Mouse (Mus musculus): ENCODE results near the gene Entpd5.
A peak's percentile ranks its signal among the peaks of the same experiment; 100 is the strongest.

DNA sequence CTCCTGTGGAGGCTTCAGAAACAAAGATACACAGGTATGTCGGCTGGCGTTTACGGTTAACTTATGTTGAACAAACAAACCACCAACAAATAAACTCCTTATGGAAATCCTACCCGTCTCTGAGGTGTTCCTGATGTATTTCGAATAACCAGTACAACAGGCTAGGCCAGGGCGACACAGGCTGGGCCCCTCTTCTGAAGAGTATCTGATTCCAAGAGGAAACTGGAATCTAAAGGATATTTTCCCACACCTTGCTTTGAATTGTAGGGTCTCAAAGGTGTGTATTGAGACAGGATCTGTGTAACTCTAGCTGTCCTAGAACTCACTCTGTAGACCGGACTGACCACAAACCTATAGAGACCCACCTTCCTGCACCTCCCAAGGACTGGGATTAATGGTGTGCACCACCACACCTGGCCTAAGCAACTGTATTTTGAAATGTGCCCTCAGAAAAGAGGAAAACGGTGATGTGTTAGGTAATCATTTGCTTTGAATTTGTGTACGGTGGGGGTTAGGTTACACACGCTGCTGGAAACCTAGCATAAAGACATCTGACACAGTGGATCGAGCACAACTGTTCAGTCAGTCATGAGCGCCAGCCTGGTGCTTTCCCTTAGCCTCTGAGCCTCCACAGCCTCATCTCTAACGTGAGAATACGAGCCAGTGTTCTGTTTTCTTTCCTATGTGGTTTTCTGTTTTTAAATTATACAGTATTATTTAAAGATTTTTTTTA is 11.7 kb downstream of the Entpd5 start:
- no peak for TF ChIP-seq CTCF (IDR thresholded peaks at IDR 0.05; ENCODE audit: low read depth)
- TF ChIP-seq EP300 (optimal IDR thresholded peaks at IDR 0.05), result peak; percentile 28

Measured in stomach, postnatal 0 days (tissue).